Comparison of ENCODE assay signal across 8 mouse cellular contexts in genomic region chr8:108755400-108756325, GRCm38 (mm10).
DNase-seq lines count a peak whose midpoint lies in the region; ATAC-seq lines count a peak whose summit lies in the region.
"Had no signal": no experiment of that assay in that cellular context is flagged by ENCODE, and none has a peak within 500 bp of the region (broad histone marks: within the 10 kb centered on the region; RNA-seq: fewer than 3 reads in every experiment).

No protein-coding gene starts in this region.

- no peaks in the 10 kb centered on the region for H3K36me3 ChIP-seq in neural tube, embryonic 11.5 days (ENCODE audit: control insufficient read depth, insufficient read depth, low read length)
- H3K36me3 ChIP-seq in hindbrain, embryonic 15.5 days: no peaks in the 10 kb centered on the region
- no peaks in the 10 kb centered on the region for H3K36me3 ChIP-seq in stomach, embryonic 14.5 days (ENCODE audit: control insufficient read depth, insufficient read depth, low read length)

- H3K4me3 ChIP-seq in neural tube, embryonic 11.5 days (ENCODE audit: low read depth, low read length): no peak overlapping the region
- H3K4me3 ChIP-seq in hindbrain, embryonic 15.5 days: no peak overlapping the region
- H3K4me3 ChIP-seq in stomach, embryonic 14.5 days (ENCODE audit: low read depth, low read length): no peak overlapping the region

- H3K27ac ChIP-seq in neural tube, embryonic 11.5 days (ENCODE audit: low read depth, low read length): peak overlapping the region; percentile 36
- no peak overlapping the region for H3K27ac ChIP-seq in hindbrain, embryonic 15.5 days (replicated peaks)
- H3K27ac ChIP-seq in stomach, embryonic 14.5 days (ENCODE audit: low read length): peak overlapping the region; percentile 28; the same call in 1 of the 2 replicates
- H3K27ac ChIP-seq: macrophage had no signal

- 58% methylated on average over 19 of the region's 19 CpGs for WGBS in neural tube, embryonic 11.5 days
- 42% methylated on average over 19 of the region's 19 CpGs for whole genome bisulfite sequencing in hindbrain, embryonic 15.5 days
- WGBS in stomach, embryonic 14.5 days: 71% methylated on average over 19 of the region's 19 CpGs

- peaks cover 24% of the 10 kb centered on the region for H3K4me1 ChIP-seq in neural tube, embryonic 11.5 days (ENCODE audit: control insufficient read depth, insufficient read depth, low read length)
- peaks cover 26% of the 10 kb centered on the region for H3K4me1 ChIP-seq in hindbrain, embryonic 15.5 days (replicated peaks)
- H3K4me1 ChIP-seq in stomach, embryonic 14.5 days (ENCODE audit: control insufficient read depth, insufficient read depth, low read length): peaks cover 20% of the 10 kb centered on the region

- DNase-seq in neural tube, embryonic 11.5 days (ENCODE audit: low spot score): peak; percentile 43
- no peak for DNase-seq in neural tube, embryonic 10.5 days (ENCODE audit: extremely low spot score, low spot score)
- peak; percentile 75 to 80 for DNase-seq in cerebellum, postnatal 25 days
- DNase-seq in T-cell, adult 2 months (ENCODE audit: low spot score): no peak
- no peak for DNase-seq in right cerebral cortex, adult 2 months (ENCODE audit: low spot score in 2 of 2)

- ATAC-seq in neural tube, embryonic 11.5 days (ENCODE audit: insufficient read depth, low FRiP score, low TSS enrichment): no peak
- ATAC-seq in hindbrain, embryonic 15.5 days (ENCODE audit: low FRiP score, low read depth): peak; percentile 28; the same call in 1 of the 2 replicates
- no peak for ATAC-seq in stomach, embryonic 14.5 days (ENCODE audit: insufficient number of reproducible peaks, insufficient read depth, low FRiP score, low read depth)

- H3K27me3 ChIP-seq in neural tube, embryonic 11.5 days (ENCODE audit: control insufficient read depth, insufficient read depth, low read length): no peaks in the 10 kb centered on the region
- H3K27me3 ChIP-seq in hindbrain, embryonic 15.5 days: no peaks in the 10 kb centered on the region
- no peaks in the 10 kb centered on the region for H3K27me3 ChIP-seq in stomach, embryonic 14.5 days (ENCODE audit: control insufficient read depth, insufficient read depth, low read length)

- H3K9ac ChIP-seq in neural tube, embryonic 11.5 days (ENCODE audit: low read length): no peak overlapping the region
- no peak overlapping the region for H3K9ac ChIP-seq in hindbrain, embryonic 15.5 days
- H3K9ac ChIP-seq in stomach, embryonic 14.5 days (replicated peaks; ENCODE audit: low read depth, low read length): no peak overlapping the region

- no peak overlapping the region for H3K4me2 ChIP-seq in neural tube, embryonic 11.5 days (ENCODE audit: low read depth)
- H3K4me2 ChIP-seq in hindbrain, embryonic 15.5 days: peak overlapping the region; percentile 12
- no peak overlapping the region for H3K4me2 ChIP-seq in stomach, embryonic 14.5 days (replicated peaks; ENCODE audit: low read depth, low read length)

- H3K9me3 ChIP-seq in neural tube, embryonic 11.5 days (ENCODE audit: control insufficient read depth, low read length): no peaks in the 10 kb centered on the region
- no peaks in the 10 kb centered on the region for H3K9me3 ChIP-seq in hindbrain, embryonic 15.5 days
- H3K9me3 ChIP-seq in stomach, embryonic 14.5 days (ENCODE audit: control insufficient read depth, low read depth, low read length): no peaks in the 10 kb centered on the region

Comparison
In these comparisons a context has a peak if more than half of its experiments do, and no peak if none do; other contexts are left out.
1. DNase-seq: peak in neural tube, embryonic 11.5 days (single experiment) and cerebellum, postnatal 25 days (2 of 2); none in neural tube, embryonic 10.5 days (single experiment), T-cell, adult 2 months (single experiment) and right cerebral cortex, adult 2 months (0 of 2).